Mouse (Mus musculus) embryonic facial prominence, embryonic 15.5 days (tissue): ENCODE results near the gene Klk15. TPM values are rescaled to one million over a fixed set of nuclear protein-coding genes. Genes with fewer than 3 reads are reported as not detected.
"Not testable (repeated sequence)": the region's sequence is repeated elsewhere in the genome, so short reads cannot be mapped to it uniquely, and the experiment has no call there.

Experiments
- ATAC-seq: fragments of 200-750 bp; cut with Nextera tagmentation; 2 replicates; pipeline ENCODE4 v1.8.0; 2017; ENCODE audit warnings: low read depth, moderate TSS enrichment; ENCODE audit not compliant: insufficient number of reproducible peaks, low FRiP score, low TSS enrichment
- H3K27ac ChIP-seq: fragments of 300-500 bp; sonication (generic); replicated peaks from 2 replicates; pipeline ENCODE4 v1.5.1; 2015; ENCODE audit warnings: mild to moderate bottlenecking, inconsistent platforms
- H3K27me3 ChIP-seq: fragments of 300-500 bp; sonication (generic); 2 replicates; pipeline ENCODE4 v1.6.1; 2015; ENCODE audit warnings: inconsistent platforms
- H3K36me3 ChIP-seq: fragments of 300-500 bp; sonication (generic); 2 replicates; pipeline ENCODE4 v1.6.1; 2015; ENCODE audit warnings: mild to moderate bottlenecking, inconsistent platforms
- H3K4me1 ChIP-seq: fragments of 300-500 bp; sonication (generic); 2 replicates; pipeline ENCODE4 v1.6.1; 2015; ENCODE audit warnings: inconsistent platforms
- H3K4me2 ChIP-seq: fragments of 300-500 bp; sonication (generic); replicated peaks from 2 replicates; pipeline ENCODE4 v1.6.1; 2015; ENCODE audit warnings: mild to moderate bottlenecking, inconsistent platforms
- H3K4me3 ChIP-seq: fragments of 300-500 bp; sonication (generic); replicated peaks from 2 replicates; pipeline ENCODE4 v1.5.1; 2015; ENCODE audit warnings: mild to moderate bottlenecking, inconsistent platforms
- H3K9ac ChIP-seq: fragments of 300-500 bp; sonication (generic); 2 replicates; pipeline ENCODE4 v1.6.1; 2015; ENCODE audit warnings: inconsistent platforms
- H3K9me3 ChIP-seq: fragments of 300-500 bp; sonication (generic); replicated peaks from 2 replicates; pipeline ENCODE4 v1.6.1; 2016; ENCODE audit warnings: inconsistent platforms
- WGBS: fragments of 180-500 bp; shearing (Covaris S2); methylation state at CpG from one replicate; pipeline ENCODE4 v1.1.7; 2015; 5-methylcytosine and 5-hydroxymethylcytosine counted together
- polyA plus RNA-seq: library from polyadenylated mRNA; unstranded; fragments of >200 nt; fragmentation: Nextera tagmentation; extraction: Ambion mirVana; gene quantifications from 2 replicates; pipeline ENCODE4 v1.2.1, GENCODE M21; 2015

Gene Klk15
- polyA plus RNA-seq, 1 experiment from 2014 or later = not detected

GRCm38 (mm10) chr7:43928521-43928920, 5.0 kb upstream of the Klk15 start:
- no peaks in the 10 kb centered on the region for H3K27me3 ChIP-seq
- H3K4me2 ChIP-seq = no peak overlapping the region
- whole genome bisulfite sequencing = 41% methylated on average over 4 of the region's 4 CpGs
- no peak overlapping the region for H3K4me3 ChIP-seq
- no peak overlapping the region for H3K9ac ChIP-seq
- H3K9me3 ChIP-seq = no peaks in the 10 kb centered on the region
- no peaks in the 10 kb centered on the region for H3K4me1 ChIP-seq
- ATAC-seq = no peak
- H3K27ac ChIP-seq = no peak overlapping the region
- H3K36me3 ChIP-seq = no peaks in the 10 kb centered on the region

GRCm38 (mm10) chr7:43932337-43932736, 1.2 kb upstream of the Klk15 start:
- no peak overlapping the region for H3K27ac ChIP-seq
- H3K4me2 ChIP-seq = no peak overlapping the region
- ATAC-seq = no peak
- no peak overlapping the region for H3K9ac ChIP-seq
- H3K36me3 ChIP-seq = no peaks in the 10 kb centered on the region
- H3K4me1 ChIP-seq = no peaks in the 10 kb centered on the region
- H3K4me3 ChIP-seq = no peak overlapping the region
- no peaks in the 10 kb centered on the region for H3K9me3 ChIP-seq
- no peaks in the 10 kb centered on the region for H3K27me3 ChIP-seq
- 45% methylated on average over 4 of the region's 4 CpGs for WGBS

GRCm38 (mm10) chr7:43934747-43935146, 1.2 kb downstream of the Klk15 start:
- Histone ChIP-seq H3K9ac (no peak overlapping the region), H3K36me3 (no peaks in the 10 kb centered on the region), H3K4me2 (no peak overlapping the region), H3K9me3 (no peaks in the 10 kb centered on the region), H3K4me3 (no peak overlapping the region), H3K27me3 (no peaks in the 10 kb centered on the region), H3K27ac (no peak overlapping the region), H3K4me1 (no peaks in the 10 kb centered on the region)
- 44% methylated on average over 3 of the region's 3 CpGs for WGBS
- ATAC-seq = no peak

- no peaks in the 10 kb centered on the region for H3K36me3 ChIP-seq
- H3K9me3 ChIP-seq = no peaks in the 10 kb centered on the region
- no peak overlapping the region for H3K27ac ChIP-seq
- H3K4me1 ChIP-seq = no peaks in the 10 kb centered on the region
- no peak for ATAC-seq
- WGBS = 82% methylated on average over 14 of the region's 14 CpGs
- H3K9ac ChIP-seq = no peak overlapping the region
- no peak overlapping the region for H3K4me2 ChIP-seq
- no peak overlapping the region for H3K4me3 ChIP-seq
- no peaks in the 10 kb centered on the region for H3K27me3 ChIP-seq
These were observed 3.0 kb downstream of the Klk15 start for GRCm38 (mm10) chr7:43936551-43936950.

DNA sequence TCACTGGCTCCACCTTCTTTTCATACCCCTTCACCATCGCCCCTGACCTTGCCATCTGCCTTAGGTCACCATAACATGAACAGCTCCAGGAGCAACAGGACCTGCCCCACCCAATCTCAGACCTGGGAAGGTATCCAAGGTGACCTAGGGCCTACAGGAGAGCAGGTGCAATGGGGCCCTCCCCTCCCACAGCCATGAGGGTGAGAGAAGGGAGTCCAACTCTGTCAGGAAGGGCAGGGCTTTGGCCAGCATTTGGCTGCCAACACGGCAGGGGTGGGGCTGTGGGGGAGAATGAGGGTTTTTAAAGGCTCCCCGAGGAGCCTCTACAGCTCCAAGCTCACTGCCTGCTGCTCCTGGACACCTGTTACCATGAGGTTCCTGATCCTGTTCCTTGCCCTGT, 8.8 kb downstream of the Klk15 start:
- not testable (repeated sequence) for H3K36me3 ChIP-seq, H3K9ac ChIP-seq, H3K4me3 ChIP-seq, H3K4me1 ChIP-seq, H3K27me3 ChIP-seq, H3K4me2 ChIP-seq, H3K27ac ChIP-seq, ATAC-seq, H3K9me3 ChIP-seq
- WGBS = 62% methylated on average over 3 of the region's 3 CpGs

- H3K4me3 ChIP-seq = no peak overlapping the region
- no peak overlapping the region for H3K9ac ChIP-seq
- H3K36me3 ChIP-seq = no peaks in the 10 kb centered on the region
- H3K27me3 ChIP-seq = no peaks in the 10 kb centered on the region
- H3K4me2 ChIP-seq = no peak overlapping the region
- 75% methylated on average over 3 of the region's 3 CpGs for WGBS
- no peak for ATAC-seq
- H3K4me1 ChIP-seq = no peaks in the 10 kb centered on the region
- H3K9me3 ChIP-seq = no peaks in the 10 kb centered on the region
- no peak overlapping the region for H3K27ac ChIP-seq
These were observed 11.3 kb downstream of the Klk15 start for GRCm38 (mm10) chr7:43944727-43945264.

- no peaks in the 10 kb centered on the region for H3K27me3 ChIP-seq
- ATAC-seq = no peak
- no peaks in the 10 kb centered on the region for H3K9me3 ChIP-seq
- no peak within 1 kb of the TSS for H3K9ac ChIP-seq
- 70% methylated on average over 2 of the region's 2 CpGs for WGBS
- H3K4me2 ChIP-seq = no peak within 1 kb of the TSS
- no peaks in the 10 kb centered on the region for H3K36me3 ChIP-seq
- no peak within 1 kb of the TSS for H3K4me3 ChIP-seq
- no peak within 1 kb of the TSS for H3K27ac ChIP-seq
- H3K4me1 ChIP-seq = no peaks in the 10 kb centered on the region
These were observed 16.8 kb downstream of the Klk15 start, which contains the start of gene Klk1b8 for GRCm38 (mm10) chr7:43950364-43950763. TSS of gene Klk1b8 (plus strand) at chr7:43950664.

- ATAC-seq = no peak
- Histone ChIP-seq H3K4me2 (no peak overlapping the region), H3K4me1 (no peaks in the 10 kb centered on the region), H3K9ac (no peak overlapping the region), H3K36me3 (no peaks in the 10 kb centered on the region), H3K9me3 (no peaks in the 10 kb centered on the region), H3K27ac (no peak overlapping the region), H3K4me3 (no peak overlapping the region), H3K27me3 (no peaks in the 10 kb centered on the region)
- WGBS = 59% methylated on average over 4 of the region's 4 CpGs
These were observed 19.2 kb downstream of the Klk15 start for GRCm38 (mm10) chr7:43952703-43953102.

DNA sequence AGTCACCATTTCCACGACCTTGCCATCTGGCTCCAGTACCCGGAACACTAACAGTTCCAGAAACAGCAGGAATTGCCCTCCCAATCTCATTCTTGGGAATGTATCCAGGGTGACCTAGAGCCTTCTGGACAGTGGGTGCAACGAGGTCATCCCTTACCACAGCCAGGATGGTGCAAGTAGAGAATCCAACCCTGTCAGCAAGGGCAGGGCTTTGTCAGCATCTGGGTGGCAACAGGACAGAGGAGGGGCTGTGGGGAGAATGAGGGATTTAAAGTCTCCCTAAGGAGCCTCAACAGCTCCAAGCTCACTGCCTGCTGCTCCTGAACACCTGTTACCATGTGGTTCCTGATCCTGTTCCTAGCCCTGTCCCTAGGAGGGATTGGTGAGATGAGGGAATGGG, 32.9 kb downstream of the Klk15 start, which contains the start of gene Klk1b1:
Gene Klk1b1, plus strand, starts transcription at position 301 of the 400 bp plus-strand sequence.
- Histone ChIP-seq H3K9ac (no peak within 1 kb of the TSS), H3K4me1 (no peaks in the 10 kb centered on the region), H3K4me2 (no peak within 1 kb of the TSS), H3K4me3 (no peak within 1 kb of the TSS), H3K27ac (no peak within 1 kb of the TSS), H3K9me3 (no peaks in the 10 kb centered on the region), H3K27me3 (no peaks in the 10 kb centered on the region), H3K36me3 (no peaks in the 10 kb centered on the region)
- WGBS = 66% methylated on average over 3 of the region's 3 CpGs
- no peak for ATAC-seq

GRCm38 (mm10) chr7:43967058-43967457, 33.5 kb downstream of the Klk15 start:
- ATAC-seq = no peak
- Histone ChIP-seq H3K4me2 (no peak overlapping the region), H3K4me3 (no peak overlapping the region), H3K4me1 (no peaks in the 10 kb centered on the region), H3K9ac (no peak overlapping the region), H3K36me3 (no peaks in the 10 kb centered on the region), H3K27ac (no peak overlapping the region), H3K9me3 (no peaks in the 10 kb centered on the region), H3K27me3 (no peaks in the 10 kb centered on the region)
- 68% methylated on average over 3 of the region's 3 CpGs for WGBS

DNA sequence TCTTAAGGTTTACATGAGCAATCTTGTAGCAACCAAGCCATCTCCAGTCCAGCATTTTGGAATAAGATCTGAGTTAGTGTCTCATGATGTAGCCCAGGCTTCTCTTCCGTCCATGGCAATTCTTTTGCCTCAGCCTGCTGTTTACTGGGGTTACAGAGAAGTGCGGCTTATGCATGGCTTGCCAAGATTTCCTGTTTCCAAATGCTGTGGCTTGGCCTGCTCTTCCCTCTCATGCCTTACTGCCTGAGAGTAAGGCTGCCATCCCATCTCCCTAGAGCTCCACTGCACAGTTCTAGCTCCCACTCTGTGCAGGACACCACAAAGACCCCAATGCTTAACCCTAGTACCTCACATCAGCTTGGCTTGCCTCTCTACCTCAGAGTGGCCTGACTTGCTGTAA, 34.1 kb downstream of the Klk15 start:
- H3K27me3 ChIP-seq = no peaks in the 10 kb centered on the region
- H3K27ac ChIP-seq = no peak overlapping the region

DNA sequence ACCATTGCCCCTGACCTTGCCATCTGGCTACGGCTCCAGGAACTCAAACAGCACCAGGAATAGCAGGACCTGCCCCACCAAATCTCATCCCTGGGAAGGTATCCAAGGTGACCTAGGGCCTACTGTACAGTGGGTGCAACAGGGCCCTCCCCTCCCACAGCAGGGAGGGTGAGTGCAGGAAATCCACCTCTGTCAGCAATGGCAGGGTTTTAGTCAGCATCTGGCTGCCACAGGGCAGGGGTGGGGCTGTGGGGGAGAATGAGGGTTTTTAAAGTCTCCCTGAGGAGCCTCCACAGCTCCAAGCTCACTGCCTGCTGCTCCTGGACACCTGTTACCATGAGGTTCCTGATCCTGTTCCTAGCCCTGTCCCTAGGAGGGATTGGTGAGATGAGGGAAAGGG, 42.2 kb downstream of the Klk15 start, which contains the start of gene Klk1b9:
Gene Klk1b9, plus strand, starts transcription at position 301 of the 400 bp plus-strand sequence.
- not testable (repeated sequence) for H3K36me3 ChIP-seq, H3K27ac ChIP-seq
- 72% methylated on average over 1 of the region's 1 CpGs for WGBS

More for the DNA sequence above, 34.1 kb downstream of the Klk15 start:
- no peaks in the 10 kb centered on the region for H3K4me1 ChIP-seq
- 75% methylated on average over 2 of the region's 2 CpGs for WGBS
- H3K9me3 ChIP-seq = no peaks in the 10 kb centered on the region
- H3K9ac ChIP-seq = no peak overlapping the region
- ATAC-seq = no peak
- no peak overlapping the region for H3K4me2 ChIP-seq
- no peaks in the 10 kb centered on the region for H3K36me3 ChIP-seq
- no peak overlapping the region for H3K4me3 ChIP-seq

More for the DNA sequence above, 42.2 kb downstream of the Klk15 start, which contains the start of gene Klk1b9:
- H3K4me2 ChIP-seq, H3K4me1 ChIP-seq, ATAC-seq, H3K27me3 ChIP-seq, H3K9ac ChIP-seq, H3K9me3 ChIP-seq, H3K4me3 ChIP-seq: not testable (repeated sequence)
